Mouse (Mus musculus): ENCODE data around the gene Zfp365.

Gene Zfp365

GRCm38 (mm10) chr10:67912337-67912776 lies at the start of gene Zfp365:
TSS of gene Zfp365 (minus strand) at chr10:67912662.
- DNase-seq (ENCODE audit: low read depth), result peak; percentile 99

DNA sequence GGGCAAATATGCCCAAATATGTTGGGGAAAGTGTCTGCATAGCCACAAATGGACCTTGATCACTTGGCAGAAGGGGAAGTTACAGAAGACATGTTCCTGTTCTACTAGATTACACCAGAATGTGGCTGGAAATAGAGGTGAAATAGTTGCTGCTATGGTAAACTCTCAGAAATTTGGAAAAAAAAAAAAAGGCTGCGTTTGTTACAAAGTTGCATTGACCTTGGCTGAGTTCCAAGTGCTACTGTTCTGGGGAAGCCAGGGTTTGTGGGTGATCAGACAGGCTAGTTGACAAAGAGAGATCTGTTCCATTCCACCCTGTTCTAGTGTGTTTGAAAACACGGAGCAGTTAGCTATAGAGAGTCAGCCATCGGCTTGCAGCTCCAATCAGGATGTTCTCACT lies 47.5 kb upstream of the Zfp365 start:
- no peak for DNase-seq (ENCODE audit: low read depth)

DNA sequence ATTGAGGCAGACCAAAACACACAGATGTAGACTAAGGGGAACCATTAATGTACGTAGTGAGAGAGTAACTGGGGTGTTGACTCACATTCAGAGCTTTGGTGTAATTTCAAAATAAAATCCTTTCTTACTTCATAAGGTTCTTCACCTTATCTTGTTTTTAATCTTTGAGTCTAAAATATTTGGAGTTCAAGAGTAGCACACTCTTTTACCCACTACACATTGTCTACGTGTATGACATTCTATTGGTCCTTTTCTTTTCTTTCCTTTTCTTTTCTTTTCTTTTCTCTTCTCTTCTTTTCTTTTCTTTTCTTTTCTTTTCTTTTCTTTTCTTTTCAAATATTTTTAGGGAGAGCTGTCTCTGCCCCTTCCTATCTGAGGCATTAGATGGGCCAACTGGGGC lies 43.5 kb upstream of the Zfp365 start:
- no peak for DNase-seq (ENCODE audit: low read depth)

DNA sequence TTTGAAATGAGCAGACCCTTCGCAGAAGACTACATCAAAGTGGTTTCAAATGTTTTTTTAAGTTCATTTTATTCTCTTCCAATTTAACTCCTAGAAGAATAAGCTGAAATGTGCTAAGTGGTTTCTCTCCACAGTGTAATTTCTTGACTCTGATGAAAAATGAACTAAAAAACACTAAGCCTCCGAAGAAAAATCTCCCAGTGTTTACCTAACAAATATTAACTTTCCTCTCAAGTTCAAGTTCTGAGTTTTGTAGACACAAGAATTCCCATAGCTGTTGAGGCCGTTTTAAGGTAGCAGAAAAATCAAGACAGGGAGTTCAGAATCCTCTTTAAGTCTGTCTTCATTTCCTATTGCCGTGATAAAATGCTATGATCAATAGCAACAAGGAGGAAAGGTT lies 39.2 kb upstream of the Zfp365 start:
- no peak for DNase-seq (ENCODE audit: low read depth)

DNA sequence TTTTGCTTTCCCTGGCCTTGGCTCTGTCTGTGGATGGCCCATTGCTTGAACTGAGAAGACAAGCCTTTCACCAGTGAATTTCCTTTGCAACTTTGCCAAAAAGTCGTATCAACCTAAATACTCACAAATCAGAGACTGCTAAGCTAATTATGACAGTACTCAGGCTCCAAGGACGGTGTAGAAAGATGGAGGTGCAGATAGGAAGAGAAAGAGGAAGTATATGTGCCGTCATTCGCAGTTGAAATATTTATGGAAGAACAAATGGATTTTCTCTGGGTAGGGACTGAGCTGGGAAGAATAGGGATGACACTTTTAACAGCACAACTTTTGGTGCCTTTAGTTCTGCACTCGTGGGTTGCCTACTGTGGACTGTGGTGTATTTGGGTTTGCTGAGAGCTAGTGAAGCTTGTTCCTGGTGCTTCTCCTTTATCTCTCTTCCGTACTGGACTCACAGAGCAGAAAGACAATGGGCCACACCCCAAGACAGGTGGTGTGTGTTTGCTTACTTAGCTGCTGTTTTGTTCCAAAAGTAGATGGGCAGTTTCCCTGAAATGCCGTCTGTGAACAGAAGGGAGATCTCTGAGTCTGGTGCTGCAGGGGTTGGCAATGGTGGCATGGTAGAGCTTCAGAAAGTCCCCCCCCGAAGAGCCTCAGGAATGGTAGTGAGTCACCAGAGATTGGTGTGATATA lies 37.7 kb upstream of the Zfp365 start:
- DNase-seq (ENCODE audit: low read depth), result no peak

DNA sequence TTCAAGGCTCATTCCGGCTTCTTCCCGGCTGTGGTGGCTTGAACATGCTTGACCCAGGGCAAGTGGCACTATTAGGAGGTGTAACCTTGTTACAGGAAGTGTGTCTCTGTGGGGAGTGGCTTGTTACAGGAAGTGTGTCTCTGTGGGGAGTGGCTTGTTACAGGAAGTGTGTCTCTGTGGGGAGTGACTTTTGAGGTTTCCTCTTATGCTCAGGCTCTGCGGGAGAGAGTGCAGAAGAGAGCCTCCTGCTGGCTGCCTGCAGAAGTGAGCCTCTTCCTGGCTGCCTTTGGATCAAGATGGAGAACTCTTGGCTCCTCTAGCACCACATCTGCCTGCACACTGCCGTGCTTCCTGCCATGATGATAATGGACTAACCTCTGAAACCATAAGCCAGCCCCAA lies 31.1 kb upstream of the Zfp365 start:
- no peak for DNase-seq (ENCODE audit: low read depth)

- no peak for DNase-seq (ENCODE audit: low read depth)
These were observed 27.1 kb upstream of the Zfp365 start for GRCm38 (mm10) chr10:67939546-67939945.

- DNase-seq (ENCODE audit: low read depth), result no peak
These were observed 25.3 kb upstream of the Zfp365 start for GRCm38 (mm10) chr10:67937775-67938174.

- DNase-seq (ENCODE audit: low read depth), result no peak
These were observed 24.5 kb upstream of the Zfp365 start for GRCm38 (mm10) chr10:67936944-67937343.

- DNase-seq (ENCODE audit: low read depth), result peak; percentile 91
These were observed 20.3 kb upstream of the Zfp365 start for GRCm38 (mm10) chr10:67932780-67933179.

DNA sequence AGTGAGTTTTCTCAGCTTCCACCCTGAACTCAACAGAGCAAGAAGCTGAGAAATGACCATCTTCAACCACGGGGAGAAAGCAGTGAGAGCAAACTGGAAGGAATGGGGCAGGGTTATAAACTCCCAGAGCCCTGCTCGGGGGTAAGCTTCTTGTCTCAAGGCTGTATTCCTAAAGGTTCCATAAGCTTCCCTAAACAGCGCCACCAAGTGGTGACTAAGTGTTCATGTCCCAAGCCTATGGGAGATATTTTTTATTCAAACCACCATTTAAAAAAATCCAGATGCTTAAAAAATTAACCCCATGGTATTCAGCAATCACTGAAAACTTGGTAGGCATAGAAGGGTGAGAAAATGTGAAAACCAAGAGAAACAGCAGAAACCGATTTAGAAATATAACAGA lies 18.9 kb upstream of the Zfp365 start:
- peak; percentile 33 for DNase-seq (ENCODE audit: low read depth)

DNA sequence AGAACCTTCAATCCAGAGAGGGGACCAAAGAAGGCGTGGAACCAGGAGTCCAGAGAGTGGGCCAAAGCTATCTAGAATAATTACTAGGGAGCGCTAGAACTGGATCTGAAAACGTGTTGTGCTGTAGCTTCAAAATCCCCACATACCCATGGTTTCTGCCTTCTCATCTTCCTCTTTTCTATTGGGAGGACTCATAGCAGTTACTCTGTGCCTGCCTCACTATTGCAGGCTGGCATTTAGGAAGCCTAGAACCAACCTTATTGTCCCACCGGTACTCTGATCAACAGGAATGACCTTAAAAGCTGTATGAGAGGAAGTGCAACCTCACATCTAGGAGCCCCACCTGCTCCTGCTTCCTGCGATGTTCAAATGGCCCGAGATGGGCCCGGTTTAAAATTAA lies 16.1 kb upstream of the Zfp365 start:
- no peak for DNase-seq (ENCODE audit: low read depth)

- peak; percentile 59 for DNase-seq (ENCODE audit: low read depth)
These were observed 15.4 kb upstream of the Zfp365 start for GRCm38 (mm10) chr10:67927718-67928455.

- no peak for DNase-seq (ENCODE audit: low read depth)
These were observed 11.6 kb upstream of the Zfp365 start for GRCm38 (mm10) chr10:67924030-67924429.

DNA sequence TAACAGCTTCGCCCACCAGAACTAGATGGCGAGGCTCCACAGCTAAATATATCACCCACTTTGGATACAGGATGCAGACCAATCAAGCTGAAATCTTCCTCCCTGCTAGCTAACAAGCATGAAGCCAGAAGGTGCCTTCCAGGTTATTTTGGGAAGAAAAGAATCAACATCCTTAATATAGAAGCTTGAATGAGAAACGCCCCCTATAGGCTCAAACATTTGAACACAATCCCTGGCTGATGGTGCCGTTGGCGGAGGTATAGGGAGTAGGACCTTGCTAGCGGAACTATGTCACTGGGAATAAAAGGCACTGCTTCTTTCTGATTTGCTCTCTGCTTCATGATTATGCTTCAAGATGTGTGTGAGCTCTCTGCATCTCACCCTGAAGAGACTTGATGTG lies 9.3 kb upstream of the Zfp365 start:
- no peak for DNase-seq (ENCODE audit: low read depth)

DNA sequence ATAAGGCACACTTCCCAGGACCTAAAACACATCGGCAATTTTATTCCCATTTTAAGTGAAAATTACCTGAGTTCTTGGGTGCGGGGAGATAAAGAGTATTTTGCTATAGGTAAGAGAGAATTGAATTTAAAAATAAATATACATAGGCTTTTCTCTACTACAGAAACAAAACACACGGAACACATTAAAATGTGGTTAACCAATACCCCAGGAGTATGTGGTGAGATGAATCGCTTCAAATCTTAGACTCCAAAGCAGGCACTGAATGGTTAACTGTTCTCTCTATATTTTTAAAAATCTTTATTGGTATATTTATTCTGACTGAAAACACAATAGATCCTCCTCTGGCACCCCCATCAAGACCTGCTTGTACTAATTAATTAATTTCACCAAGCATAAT lies 7.2 kb upstream of the Zfp365 start:
- DNase-seq (ENCODE audit: low read depth), result peak; percentile 60

DNA sequence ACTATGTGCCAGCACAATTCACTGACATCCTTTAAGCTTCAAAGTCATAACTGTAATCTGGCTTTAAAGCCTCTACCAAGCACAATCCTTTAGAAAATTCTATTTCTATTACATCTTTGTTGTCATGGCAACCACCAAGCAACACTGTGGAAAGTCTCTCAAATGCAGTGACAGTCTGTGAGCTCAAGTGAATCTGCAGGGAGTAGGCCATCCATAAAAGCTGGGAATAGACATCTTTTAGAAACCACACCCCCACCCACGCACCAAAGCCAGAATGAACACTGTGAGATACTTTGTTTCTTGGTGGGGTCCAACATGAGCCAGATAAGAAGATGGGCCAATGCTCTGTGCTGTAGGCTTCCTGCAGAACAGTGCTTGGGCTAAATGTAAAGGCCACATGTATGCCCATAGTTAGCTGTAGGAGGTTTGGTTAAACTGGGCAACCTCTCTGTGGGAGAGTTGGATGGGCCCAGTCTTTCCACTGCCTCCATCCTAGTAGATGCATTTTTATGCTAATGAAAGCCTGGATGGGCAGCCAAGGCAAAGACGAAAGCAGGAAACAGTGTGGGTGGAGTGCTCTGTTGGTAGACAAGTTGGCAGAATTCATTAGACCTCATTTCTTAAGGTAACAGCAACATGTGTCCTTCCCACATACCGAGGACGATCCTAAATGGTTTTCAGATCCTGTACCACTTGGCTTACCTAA lies 5.9 kb upstream of the Zfp365 start:
- no peak for DNase-seq (ENCODE audit: low read depth)

GRCm38 (mm10) chr10:67917356-67917755 lies 4.9 kb upstream of the Zfp365 start:
- no peak for DNase-seq (ENCODE audit: low read depth)

GRCm38 (mm10) chr10:67911447-67912336 lies 770 bp downstream of the Zfp365 start:
- peak; percentile 50 for DNase-seq (ENCODE audit: low read depth)

GRCm38 (mm10) chr10:67907931-67908330 lies 4.5 kb downstream of the Zfp365 start:
- no peak for DNase-seq (ENCODE audit: low read depth)

DNA sequence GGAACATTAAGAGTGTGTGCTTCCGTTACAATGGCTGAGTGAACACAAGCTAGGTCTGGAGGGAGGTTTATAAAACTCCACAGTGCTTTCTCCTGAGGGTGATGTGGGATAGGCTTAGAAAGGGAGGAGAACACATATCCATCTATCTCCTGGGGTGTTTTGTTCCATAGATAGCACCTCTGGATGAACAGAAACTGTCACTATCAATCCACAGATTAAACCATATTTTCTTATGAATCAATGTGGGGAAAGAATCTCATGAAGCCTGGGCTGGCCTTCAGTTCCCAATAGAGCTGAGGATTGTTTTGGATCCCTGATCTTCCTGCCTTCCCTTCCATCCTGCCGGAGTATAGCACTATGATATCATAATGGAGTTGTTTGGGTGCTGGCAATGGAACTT lies 5.5 kb downstream of the Zfp365 start:
- no peak for DNase-seq (ENCODE audit: low read depth)

GRCm38 (mm10) chr10:67906063-67906462 lies 6.4 kb downstream of the Zfp365 start:
- DNase-seq (ENCODE audit: low read depth), result no peak

Measured in NIH3T3 (cell line).